Mouse (Mus musculus) heart, embryonic 11.5 days (tissue): ENCODE measurements around the gene Ccl7. TPM values are rescaled to one million over a fixed set of nuclear protein-coding genes. Genes with fewer than 3 reads are reported as not detected.

Source experiments
- ATAC-seq: fragments of 200-750 bp; cut with Nextera tagmentation; replicated peaks from 2 replicates; pipeline ENCODE4 v1.8.0; 2017; ENCODE audit warnings: moderate library complexity; ENCODE audit not compliant: insufficient number of reproducible peaks, low FRiP score, low TSS enrichment
- H3K27ac ChIP-seq: fragments of 300-500 bp; sonication (generic); 2 replicates; pipeline ENCODE4 v1.5.1; 2014; ENCODE audit warnings: mild to moderate bottlenecking, low read depth, low read length
- H3K27me3 ChIP-seq: fragments of 300-500 bp; sonication (generic); 2 replicates; pipeline ENCODE4 v1.6.1; 2014; ENCODE audit warnings: mild to moderate bottlenecking, low read length, mixed read lengths; ENCODE audit not compliant: control insufficient read depth, insufficient read depth
- H3K36me3 ChIP-seq: fragments of 300-500 bp; sonication (generic); 2 replicates; pipeline ENCODE4 v1.6.1; 2014; ENCODE audit warnings: mild to moderate bottlenecking, low read length, moderate library complexity, mixed read lengths; ENCODE audit not compliant: control insufficient read depth, insufficient read depth
- H3K4me1 ChIP-seq: fragments of 300-500 bp; sonication (generic); 2 replicates; pipeline ENCODE4 v1.6.1; 2014; ENCODE audit warnings: low read length; ENCODE audit not compliant: control insufficient read depth, insufficient read depth
- H3K4me2 ChIP-seq: fragments of 300-500 bp; sonication (generic); 2 replicates; pipeline ENCODE4 v1.6.1; 2014; ENCODE audit warnings: mild to moderate bottlenecking, moderate library complexity
- H3K4me3 ChIP-seq: fragments of 300-500 bp; sonication (generic); 2 replicates; pipeline ENCODE4 v1.5.1; 2014; ENCODE audit warnings: low read depth, low read length
- H3K9ac ChIP-seq: fragments of 300-500 bp; sonication (generic); 2 replicates; pipeline ENCODE4 v1.6.1; 2014; ENCODE audit warnings: mild to moderate bottlenecking, low read depth, low read length, moderate library complexity
- H3K9me3 ChIP-seq: fragments of 300-500 bp; sonication (generic); replicated peaks from 2 replicates; pipeline ENCODE4 v1.6.1; 2016; ENCODE audit warnings: low read length; ENCODE audit not compliant: control insufficient read depth
- WGBS: fragments of 180-500 bp; shearing (Covaris S2); extraction: QIAGEN DNeasy Blood & Tissue Kit; methylation state at CpG from one replicate; pipeline ENCODE4 v1.1.7; 2014; ENCODE audit not compliant: insufficient replicate concordance; 5-methylcytosine and 5-hydroxymethylcytosine counted together
- polyA plus RNA-seq: library from polyadenylated mRNA; unstranded; fragments of >200 nt; fragmentation: Nextera tagmentation; extraction: Ambion mirVana; gene quantifications from 2 replicates; pipeline ENCODE4 v1.2.1, GENCODE M21; 2014

The Ccl7 gene
- polyA plus RNA-seq: 2.0 and 2.8 TPM in 2 replicates

DNA sequence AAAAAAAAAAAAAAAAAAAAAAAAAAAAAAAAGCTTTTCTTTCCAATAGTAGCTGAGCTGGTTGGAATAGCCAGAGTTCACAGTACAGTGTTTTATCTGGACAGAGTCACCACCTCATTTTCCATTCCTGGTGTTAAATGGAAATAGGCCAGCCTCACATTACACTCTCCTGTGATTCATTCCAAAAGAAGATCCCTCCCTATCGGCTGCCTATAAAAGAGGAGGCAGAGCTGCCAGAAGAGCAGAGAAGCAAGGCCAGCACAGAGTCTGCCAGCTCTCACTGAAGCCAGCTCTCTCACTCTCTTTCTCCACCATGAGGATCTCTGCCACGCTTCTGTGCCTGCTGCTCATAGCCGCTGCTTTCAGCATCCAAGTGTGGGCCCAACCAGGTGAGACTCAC lies at the start of gene Ccl7:
Ccl7 (plus strand) TSS at position 242 of the 400 bp plus-strand sequence.
- H3K4me2 ChIP-seq: no peak within 1 kb of the TSS
- WGBS: 58% methylated on average over 3 of the region's 3 CpGs
- H3K27ac ChIP-seq: no peak within 1 kb of the TSS
- no peaks in the 10 kb centered on the region for H3K36me3 ChIP-seq
- H3K4me3 ChIP-seq: no peak within 1 kb of the TSS
- no peak within 1 kb of the TSS for H3K9ac ChIP-seq
- H3K27me3 ChIP-seq: no peaks in the 10 kb centered on the region
- H3K4me1 ChIP-seq: no peaks in the 10 kb centered on the region
- no peak for ATAC-seq
- H3K9me3 ChIP-seq: no peaks in the 10 kb centered on the region

DNA sequence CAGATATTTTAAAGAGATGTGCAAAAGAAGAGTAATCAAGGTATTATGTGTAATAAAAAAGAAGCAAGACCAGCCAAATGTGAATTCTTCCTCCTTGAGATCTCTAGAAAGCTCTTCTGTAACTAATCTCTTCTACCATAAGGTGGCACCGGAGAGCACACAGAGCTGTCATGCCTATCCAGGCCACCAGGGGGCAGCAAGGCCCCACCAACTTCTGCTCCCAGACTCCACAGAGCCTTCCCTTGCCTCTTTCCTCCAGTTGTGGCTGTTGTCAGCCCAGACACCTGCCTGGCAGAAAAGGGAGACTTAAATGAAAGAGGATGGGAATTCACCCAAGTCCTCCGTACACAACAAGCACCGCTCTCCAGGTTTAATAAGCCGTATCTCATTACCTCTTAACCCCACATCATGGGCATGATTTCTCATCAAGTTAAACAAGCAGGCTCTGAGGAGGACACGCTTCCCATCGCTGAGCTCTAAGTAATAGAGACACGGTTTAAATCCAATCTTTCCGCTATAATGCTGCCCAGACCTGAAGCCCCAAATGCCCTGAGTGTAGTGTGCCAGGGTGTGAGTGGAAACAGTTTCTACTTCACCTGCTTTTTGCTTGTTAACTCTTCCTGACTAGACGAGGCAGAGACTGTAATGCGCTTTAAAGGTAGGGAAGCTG lies 49.2 kb upstream of the Ccl7 start:
- ATAC-seq: no peak
- H3K36me3 ChIP-seq: no peaks in the 10 kb centered on the region

DNA sequence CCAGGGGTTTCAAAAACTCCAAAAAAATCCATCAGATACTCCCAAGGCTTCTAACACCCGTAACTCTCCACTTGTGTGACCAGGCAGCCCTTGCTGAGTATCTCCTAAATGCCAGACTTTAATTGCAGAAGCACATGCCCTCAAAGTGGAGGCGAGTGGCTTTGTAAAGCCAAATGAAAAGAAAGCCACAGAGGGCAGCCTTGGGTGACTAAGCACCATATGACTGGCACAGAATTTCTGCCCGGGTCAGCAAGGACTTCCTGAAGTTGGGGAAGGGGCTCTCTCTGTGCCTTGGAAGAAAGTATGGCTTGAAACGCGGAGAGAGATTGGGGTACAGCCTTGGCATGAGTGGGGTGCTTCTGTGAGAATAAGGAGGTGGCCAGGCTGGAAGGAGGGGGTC lies 48.4 kb upstream of the Ccl7 start:
- Histone ChIP-seq H3K4me3 (no peak overlapping the region), H3K4me1 (no peaks in the 10 kb centered on the region), H3K36me3 (no peaks in the 10 kb centered on the region), H3K27ac (no peak overlapping the region), H3K9ac (no peak overlapping the region), H3K4me2 (no peak overlapping the region), H3K9me3 (no peaks in the 10 kb centered on the region), H3K27me3 (no peaks in the 10 kb centered on the region)
- 80% methylated on average over 5 of the region's 5 CpGs for WGBS
- no peak for ATAC-seq

More for the DNA sequence above, 49.2 kb upstream of the Ccl7 start:
- no peak overlapping the region for H3K9ac ChIP-seq
- H3K4me2 ChIP-seq: no peak overlapping the region
- no peaks in the 10 kb centered on the region for H3K27me3 ChIP-seq
- no peak overlapping the region for H3K4me3 ChIP-seq
- WGBS: 60% methylated on average over 10 of the region's 10 CpGs
- H3K4me1 ChIP-seq: no peaks in the 10 kb centered on the region
- no peak overlapping the region for H3K27ac ChIP-seq
- H3K9me3 ChIP-seq: no peaks in the 10 kb centered on the region

DNA sequence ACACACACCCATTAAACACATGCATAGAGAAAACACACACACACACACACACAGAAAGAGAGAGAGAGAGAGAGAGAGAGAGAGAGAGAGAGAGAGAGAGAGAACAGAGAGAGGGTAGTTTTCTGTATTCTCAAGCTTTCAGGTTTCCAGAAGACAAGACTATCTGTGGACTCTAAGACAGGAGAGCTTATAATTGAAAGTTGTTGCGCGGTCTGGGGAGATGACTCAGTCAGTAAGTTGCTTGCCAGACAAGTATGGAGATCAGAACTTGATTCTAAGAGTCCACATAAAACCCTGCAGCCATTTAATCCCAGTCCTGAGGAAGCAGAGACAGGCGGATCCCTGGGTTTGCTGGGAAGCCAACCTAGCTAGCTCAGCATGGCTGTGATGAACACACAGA lies 46.9 kb upstream of the Ccl7 start:
- no peak overlapping the region for H3K9ac ChIP-seq
- 84% methylated on average over 3 of the region's 3 CpGs for WGBS
- no peaks in the 10 kb centered on the region for H3K4me1 ChIP-seq
- H3K9me3 ChIP-seq: no peaks in the 10 kb centered on the region
- no peaks in the 10 kb centered on the region for H3K27me3 ChIP-seq
- no peak overlapping the region for H3K27ac ChIP-seq
- no peaks in the 10 kb centered on the region for H3K36me3 ChIP-seq
- no peak overlapping the region for H3K4me2 ChIP-seq
- H3K4me3 ChIP-seq: no peak overlapping the region
- no peak for ATAC-seq

DNA sequence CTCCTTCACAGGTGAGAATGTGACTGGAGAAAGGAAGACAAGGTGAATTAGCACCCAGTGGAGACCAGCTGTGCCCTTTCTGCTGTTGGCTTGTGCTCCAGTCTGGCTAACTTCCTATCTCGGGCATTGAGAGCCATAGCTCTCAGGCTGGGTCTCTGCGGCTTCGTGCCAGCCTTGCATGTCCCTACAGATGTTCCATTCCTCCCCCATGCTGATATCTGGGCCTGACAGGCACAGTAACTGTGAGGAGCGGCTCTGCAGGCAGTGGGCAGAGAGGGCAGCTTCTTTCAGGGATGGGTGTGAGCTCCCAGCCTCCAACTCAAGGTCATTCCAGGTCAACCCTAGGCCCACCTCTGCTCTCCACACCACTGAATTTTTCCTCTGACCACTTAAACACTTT lies 46.0 kb upstream of the Ccl7 start:
- Histone ChIP-seq H3K9me3 (no peaks in the 10 kb centered on the region), H3K27me3 (no peaks in the 10 kb centered on the region), H3K9ac (no peak overlapping the region), H3K4me3 (no peak overlapping the region), H3K4me2 (no peak overlapping the region), H3K27ac (no peak overlapping the region), H3K36me3 (no peaks in the 10 kb centered on the region), H3K4me1 (no peaks in the 10 kb centered on the region)
- WGBS: 73% methylated on average over 4 of the region's 4 CpGs
- ATAC-seq: no peak

DNA sequence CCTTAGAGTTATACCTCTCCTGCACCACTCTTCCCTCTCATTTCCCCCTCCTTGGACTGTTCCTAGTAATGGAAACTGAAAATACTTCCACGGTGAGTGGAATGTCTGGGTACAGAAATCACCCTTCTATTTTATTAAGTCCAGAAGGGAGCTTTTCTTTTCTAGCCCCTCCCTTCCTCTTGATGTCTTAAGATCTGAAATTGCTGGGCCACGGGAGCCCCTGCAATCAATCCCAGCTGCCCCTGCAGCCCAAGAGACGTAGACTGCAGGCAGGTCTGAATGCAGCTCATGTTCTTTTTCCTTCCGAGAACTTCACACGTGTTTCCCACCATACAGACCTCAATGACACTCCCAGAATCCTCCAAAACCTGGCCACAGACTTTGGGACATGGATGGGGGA lies 44.9 kb upstream of the Ccl7 start:
- no peak for ATAC-seq
- Histone ChIP-seq H3K9ac (no peak overlapping the region), H3K27ac (no peak overlapping the region), H3K4me3 (no peak overlapping the region), H3K4me2 (no peak overlapping the region), H3K9me3 (no peaks in the 10 kb centered on the region), H3K4me1 (no peaks in the 10 kb centered on the region), H3K27me3 (no peaks in the 10 kb centered on the region), H3K36me3 (no peaks in the 10 kb centered on the region)
- WGBS: 59% methylated on average over 5 of the region's 5 CpGs

DNA sequence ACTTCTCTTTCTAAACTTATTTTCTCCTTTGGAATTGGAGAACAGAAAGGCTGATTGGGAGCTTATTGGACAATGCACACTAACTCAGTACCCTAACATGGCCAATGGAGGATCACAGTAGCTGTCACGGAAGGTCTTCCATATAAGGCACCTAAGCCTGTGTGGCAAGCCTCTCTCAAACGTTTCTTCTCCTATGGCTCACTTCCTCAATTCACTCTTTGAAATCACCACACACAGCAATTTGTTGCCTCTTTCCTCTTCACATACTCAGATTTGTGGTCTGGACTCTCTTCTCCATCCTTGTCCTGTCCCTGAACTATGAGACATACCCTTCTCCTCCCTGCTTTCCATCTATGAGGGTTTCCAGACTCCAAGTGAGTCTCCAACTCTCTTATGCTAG lies 40.7 kb upstream of the Ccl7 start:
- 71% methylated on average over 2 of the region's 2 CpGs for WGBS
- Histone ChIP-seq H3K9me3 (no peaks in the 10 kb centered on the region), H3K36me3 (no peaks in the 10 kb centered on the region), H3K4me3 (no peak overlapping the region), H3K27me3 (no peaks in the 10 kb centered on the region), H3K9ac (no peak overlapping the region), H3K4me2 (no peak overlapping the region), H3K27ac (no peak overlapping the region), H3K4me1 (no peaks in the 10 kb centered on the region)
- no peak for ATAC-seq

DNA sequence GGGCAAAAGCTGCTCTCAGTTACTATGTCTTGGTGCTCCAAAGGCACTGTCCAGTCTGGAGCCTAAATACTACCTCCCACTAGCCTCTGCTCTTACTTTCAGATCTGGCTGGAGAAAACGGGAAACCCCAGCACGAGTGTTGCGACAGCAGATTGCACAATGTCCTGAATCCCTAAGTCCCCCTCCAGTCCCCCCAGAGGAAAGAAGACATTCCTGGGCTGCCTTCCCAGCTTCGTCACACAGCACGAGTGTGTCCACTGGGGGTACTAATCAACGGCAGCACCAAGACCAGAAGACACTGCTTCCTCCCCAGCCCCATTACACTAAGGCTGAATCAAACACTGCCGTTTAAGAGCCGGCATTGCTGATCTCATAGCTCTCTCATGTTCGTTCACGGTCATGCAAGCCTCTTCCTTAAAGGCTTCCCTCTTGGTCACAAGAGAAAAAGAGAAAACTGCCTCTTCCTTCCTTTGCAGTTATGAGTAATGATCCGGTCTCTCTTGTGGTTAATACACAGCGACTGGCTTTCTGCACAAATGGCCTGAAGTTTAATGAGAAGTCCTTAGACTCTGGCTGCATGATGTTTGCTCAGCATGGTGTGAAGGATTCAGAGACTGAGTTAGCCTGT lies 38.6 kb upstream of the Ccl7 start:
- no peaks in the 10 kb centered on the region for H3K9me3 ChIP-seq
- H3K27me3 ChIP-seq: no peaks in the 10 kb centered on the region
- no peak overlapping the region for H3K27ac ChIP-seq
- WGBS: 49% methylated on average over 12 of the region's 12 CpGs
- no peaks in the 10 kb centered on the region for H3K4me1 ChIP-seq
- H3K9ac ChIP-seq: no peak overlapping the region
- H3K36me3 ChIP-seq: no peaks in the 10 kb centered on the region
- H3K4me2 ChIP-seq: no peak overlapping the region
- ATAC-seq: no peak
- H3K4me3 ChIP-seq: no peak overlapping the region

DNA sequence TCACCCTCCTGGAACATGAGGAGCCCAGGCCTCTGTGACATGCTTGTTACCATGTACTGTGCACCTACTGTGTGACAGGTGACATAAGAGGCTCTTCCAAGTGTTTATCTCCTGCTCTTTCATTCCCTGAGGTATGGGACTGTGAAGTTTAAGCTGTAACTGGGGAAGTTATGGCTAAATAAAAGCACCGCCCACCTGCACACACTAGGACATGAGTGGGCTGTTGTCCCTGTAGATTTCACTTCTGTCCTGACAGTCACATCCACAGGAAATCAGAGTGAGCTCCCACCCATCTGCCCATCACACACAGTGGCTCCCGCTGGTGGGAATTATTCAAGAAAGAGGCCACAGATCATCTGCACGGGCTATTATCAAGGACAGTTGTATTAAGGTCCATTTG lies 35.4 kb upstream of the Ccl7 start:
- WGBS: 82% methylated on average over 3 of the region's 3 CpGs
- Histone ChIP-seq H3K9ac (no peak overlapping the region), H3K27ac (no peak overlapping the region), H3K36me3 (no peaks in the 10 kb centered on the region), H3K4me2 (no peak overlapping the region), H3K9me3 (no peaks in the 10 kb centered on the region), H3K4me3 (no peak overlapping the region), H3K27me3 (no peaks in the 10 kb centered on the region), H3K4me1 (no peaks in the 10 kb centered on the region)
- no peak for ATAC-seq
